Mouse (Mus musculus): ENCODE measurements around the gene Sema3c. TPM values are rescaled to one million over a fixed set of nuclear protein-coding genes. Genes with fewer than 3 reads are reported as not detected.

Sema3c gene
- polyA plus RNA-seq, 1 experiment from 2014 or later: 33.8 TPM

- ATAC-seq (ENCODE audit: low read depth): no peak
- H3K4me1 ChIP-seq (replicated peaks; ENCODE audit: control insufficient read depth, insufficient read depth, low read length): peaks cover 3% of the 10 kb centered on the region; the same call in 1 of the 2 replicates
- H3K4me2 ChIP-seq (ENCODE audit: low read depth, low read length): no peak overlapping the region
- H3K27ac ChIP-seq (ENCODE audit: low read length): no peak overlapping the region
- H3K9me3 ChIP-seq (ENCODE audit: control insufficient read depth, low read length): no peaks in the 10 kb centered on the region
- no peak overlapping the region for H3K4me3 ChIP-seq (ENCODE audit: low read length)
- no peaks in the 10 kb centered on the region for H3K36me3 ChIP-seq (ENCODE audit: control insufficient read depth, insufficient read depth, low read length)
- H3K9ac ChIP-seq (ENCODE audit: low read length): no peak overlapping the region
- no peaks in the 10 kb centered on the region for H3K27me3 ChIP-seq (ENCODE audit: control insufficient read depth, insufficient read depth, low read depth, low read length)
- 25% methylated on average over 3 of the region's 3 CpGs for WGBS
These were observed 165.7 kb downstream of the Sema3c start for GRCm38 (mm10) chr5:17739805-17740204.

DNA sequence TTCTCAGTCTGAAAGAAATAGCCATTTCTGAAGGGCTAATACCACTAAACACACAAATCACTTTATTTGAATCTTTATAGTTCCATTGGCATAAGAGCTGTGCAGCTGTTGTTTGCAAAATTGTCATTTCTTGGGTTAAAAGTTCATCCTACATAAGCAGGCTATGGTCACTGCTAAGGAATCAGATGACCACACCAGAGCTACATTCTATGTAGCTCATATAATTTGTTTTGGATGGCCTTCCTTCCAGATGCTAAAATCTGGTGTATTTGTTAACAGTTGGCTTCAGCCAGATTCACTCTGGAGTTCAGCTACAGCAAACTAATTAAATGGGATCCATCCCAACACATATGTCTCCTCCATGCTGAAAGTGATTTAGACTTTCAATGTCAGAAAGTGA is 172.4 kb downstream of the Sema3c start:
- ATAC-seq (ENCODE audit: low read depth): peak; percentile 52
- no peak overlapping the region for H3K4me3 ChIP-seq (ENCODE audit: low read length)
- H3K27me3 ChIP-seq (ENCODE audit: control insufficient read depth, insufficient read depth, low read depth, low read length): no peaks in the 10 kb centered on the region
- H3K27ac ChIP-seq (ENCODE audit: low read length): no peak overlapping the region
- no peaks in the 10 kb centered on the region for H3K36me3 ChIP-seq (ENCODE audit: control insufficient read depth, insufficient read depth, low read length)
- no peaks in the 10 kb centered on the region for H3K9me3 ChIP-seq (ENCODE audit: control insufficient read depth, low read length)
- H3K9ac ChIP-seq (ENCODE audit: low read length): no peak overlapping the region
- H3K4me2 ChIP-seq (ENCODE audit: low read depth, low read length): no peak overlapping the region
- no peaks in the 10 kb centered on the region for H3K4me1 ChIP-seq (replicated peaks; ENCODE audit: control insufficient read depth, insufficient read depth, low read length)

DNA sequence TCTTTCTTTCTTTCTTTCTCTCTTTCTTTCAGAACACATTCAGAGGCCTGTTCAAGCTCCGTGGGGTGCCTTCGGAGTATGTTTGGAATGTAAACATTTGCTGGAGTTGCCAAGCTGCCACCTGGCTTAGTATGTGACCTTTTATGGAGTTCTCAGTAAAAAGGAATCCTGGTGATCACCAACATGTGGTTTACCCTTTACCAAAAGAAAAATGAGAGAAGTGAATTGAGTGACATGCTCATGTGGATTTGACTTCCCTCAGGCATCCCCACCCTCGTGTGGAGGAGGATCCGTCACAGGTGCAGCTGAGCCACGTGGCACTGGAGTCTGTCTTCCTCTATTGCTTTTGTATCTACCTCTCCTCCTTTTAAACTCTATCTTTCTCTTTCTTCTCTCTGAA is 173.1 kb downstream of the Sema3c start:
- H3K4me2 ChIP-seq (ENCODE audit: low read depth, low read length): no peak overlapping the region
- no peak overlapping the region for H3K27ac ChIP-seq (ENCODE audit: low read length)

DNA sequence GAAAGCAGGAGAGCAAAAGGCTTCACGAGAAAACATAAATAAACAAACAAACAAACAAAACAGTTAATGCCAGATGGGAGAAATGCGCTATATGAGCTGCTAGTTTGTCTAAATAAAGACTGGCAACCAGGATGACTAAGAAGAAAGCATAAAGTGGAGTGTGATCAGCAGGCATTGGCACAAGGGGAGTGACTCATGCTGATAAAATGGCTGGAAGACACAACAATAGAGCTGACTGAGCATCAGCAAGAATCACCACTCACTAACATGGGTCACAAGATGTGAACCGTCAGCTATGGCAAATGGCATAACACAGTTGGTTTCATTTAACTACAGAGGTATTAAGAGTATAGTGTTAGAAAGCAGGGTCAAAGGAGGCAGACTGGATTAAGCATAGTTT is 174.2 kb downstream of the Sema3c start:
- Histone ChIP-seq H3K4me3 (ENCODE audit: low read length) (no peak overlapping the region), H3K4me1 (replicated peaks; ENCODE audit: control insufficient read depth, insufficient read depth, low read length) (no peaks in the 10 kb centered on the region), H3K9ac (ENCODE audit: low read length) (no peak overlapping the region), H3K27ac (ENCODE audit: low read length) (no peak overlapping the region), H3K4me2 (ENCODE audit: low read depth, low read length) (no peak overlapping the region), H3K36me3 (ENCODE audit: control insufficient read depth, insufficient read depth, low read length) (no peaks in the 10 kb centered on the region), H3K9me3 (ENCODE audit: control insufficient read depth, low read length) (no peaks in the 10 kb centered on the region), H3K27me3 (ENCODE audit: control insufficient read depth, insufficient read depth, low read depth, low read length) (no peaks in the 10 kb centered on the region)
- 72% methylated on average over 3 of the region's 3 CpGs for WGBS
- no peak for ATAC-seq (ENCODE audit: low read depth)

More for the DNA sequence above, 173.1 kb downstream of the Sema3c start:
- Histone ChIP-seq H3K4me1 (replicated peaks; ENCODE audit: control insufficient read depth, insufficient read depth, low read length) (no peaks in the 10 kb centered on the region), H3K4me3 (ENCODE audit: low read length) (no peak overlapping the region), H3K27me3 (ENCODE audit: control insufficient read depth, insufficient read depth, low read depth, low read length) (no peaks in the 10 kb centered on the region), H3K9ac (ENCODE audit: low read length) (no peak overlapping the region), H3K36me3 (ENCODE audit: control insufficient read depth, insufficient read depth, low read length) (no peaks in the 10 kb centered on the region), H3K9me3 (ENCODE audit: control insufficient read depth, low read length) (no peaks in the 10 kb centered on the region)
- no peak for ATAC-seq (ENCODE audit: low read depth)
- WGBS: 20% methylated on average over 5 of the region's 5 CpGs

- Histone ChIP-seq H3K27ac (ENCODE audit: low read length) (no peak overlapping the region), H3K36me3 (ENCODE audit: control insufficient read depth, insufficient read depth, low read length) (no peaks in the 10 kb centered on the region), H3K9me3 (ENCODE audit: control insufficient read depth, low read length) (no peaks in the 10 kb centered on the region), H3K27me3 (ENCODE audit: control insufficient read depth, insufficient read depth, low read depth, low read length) (no peaks in the 10 kb centered on the region), H3K9ac (ENCODE audit: low read length) (no peak overlapping the region), H3K4me1 (replicated peaks; ENCODE audit: control insufficient read depth, insufficient read depth, low read length) (no peaks in the 10 kb centered on the region), H3K4me3 (ENCODE audit: low read length) (no peak overlapping the region), H3K4me2 (ENCODE audit: low read depth, low read length) (no peak overlapping the region)
- no peak for ATAC-seq (ENCODE audit: low read depth)
- 77% methylated on average over 7 of the region's 7 CpGs for WGBS
These were observed 179.5 kb downstream of the Sema3c start for GRCm38 (mm10) chr5:17753471-17754005.

DNA sequence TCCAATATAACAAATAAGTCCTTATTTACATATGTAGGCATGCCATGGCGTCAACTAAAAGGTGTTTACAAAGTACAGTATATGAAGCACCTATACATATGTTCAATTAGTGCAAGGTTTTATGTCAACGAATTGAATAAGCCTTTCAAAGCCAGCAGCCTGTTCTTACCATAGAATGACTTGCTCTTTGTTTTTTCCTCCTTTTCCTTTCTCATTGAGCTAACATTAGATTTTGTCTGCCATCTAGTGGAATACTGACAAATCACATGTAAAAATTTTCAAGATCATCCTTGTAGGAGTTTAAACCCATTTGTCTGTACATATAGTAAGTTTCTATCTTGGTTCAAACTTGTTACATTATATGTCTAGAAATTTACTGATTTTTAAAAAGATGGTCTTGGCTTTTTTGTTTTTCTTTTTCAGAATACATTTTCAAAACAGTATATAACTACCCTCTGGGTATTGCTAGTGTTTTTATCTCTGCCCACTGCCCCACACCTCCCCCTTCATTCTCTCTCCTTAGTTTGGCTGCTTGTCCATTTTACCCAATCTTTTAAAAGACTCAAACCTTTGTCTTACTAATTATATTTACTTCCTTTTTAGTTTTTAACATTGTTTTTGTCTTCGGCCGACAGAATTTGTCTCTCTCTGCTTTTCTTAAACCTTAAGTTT is 192.1 kb downstream of the Sema3c start:
- 59% methylated on average over 4 of the region's 4 CpGs for WGBS
- Histone ChIP-seq H3K9ac (ENCODE audit: low read length) (no peak overlapping the region), H3K4me3 (ENCODE audit: low read length) (no peak overlapping the region), H3K36me3 (ENCODE audit: control insufficient read depth, insufficient read depth, low read length) (no peaks in the 10 kb centered on the region), H3K4me1 (replicated peaks; ENCODE audit: control insufficient read depth, insufficient read depth, low read length) (no peaks in the 10 kb centered on the region), H3K9me3 (ENCODE audit: control insufficient read depth, low read length) (no peaks in the 10 kb centered on the region), H3K4me2 (ENCODE audit: low read depth, low read length) (no peak overlapping the region), H3K27ac (ENCODE audit: low read length) (no peak overlapping the region), H3K27me3 (ENCODE audit: control insufficient read depth, insufficient read depth, low read depth, low read length) (no peaks in the 10 kb centered on the region)
- ATAC-seq (ENCODE audit: low read depth): no peak

GRCm38 (mm10) chr5:17770328-17770727 is 196.2 kb downstream of the Sema3c start:
- no peak overlapping the region for H3K9ac ChIP-seq (ENCODE audit: low read length)
- 92% methylated on average over 2 of the region's 2 CpGs for WGBS

GRCm38 (mm10) chr5:17776571-17776970 is 202.5 kb downstream of the Sema3c start:
- 83% methylated on average over 6 of the region's 6 CpGs for WGBS
- ATAC-seq (ENCODE audit: low read depth): no peak

More at GRCm38 (mm10) chr5:17770328-17770727, 196.2 kb downstream of the Sema3c start:
- no peak for ATAC-seq (ENCODE audit: low read depth)
- Histone ChIP-seq H3K27me3 (ENCODE audit: control insufficient read depth, insufficient read depth, low read depth, low read length) (no peaks in the 10 kb centered on the region), H3K36me3 (ENCODE audit: control insufficient read depth, insufficient read depth, low read length) (no peaks in the 10 kb centered on the region), H3K4me2 (ENCODE audit: low read depth, low read length) (no peak overlapping the region), H3K4me3 (ENCODE audit: low read length) (no peak overlapping the region), H3K27ac (ENCODE audit: low read length) (no peak overlapping the region), H3K4me1 (replicated peaks; ENCODE audit: control insufficient read depth, insufficient read depth, low read length) (no peaks in the 10 kb centered on the region), H3K9me3 (ENCODE audit: control insufficient read depth, low read length) (no peaks in the 10 kb centered on the region)

More at GRCm38 (mm10) chr5:17776571-17776970, 202.5 kb downstream of the Sema3c start:
- H3K27me3 ChIP-seq (ENCODE audit: control insufficient read depth, insufficient read depth, low read depth, low read length): no peaks in the 10 kb centered on the region
- no peak overlapping the region for H3K4me3 ChIP-seq (ENCODE audit: low read length)
- H3K9me3 ChIP-seq (ENCODE audit: control insufficient read depth, low read length): no peaks in the 10 kb centered on the region
- no peak overlapping the region for H3K4me2 ChIP-seq (ENCODE audit: low read depth, low read length)
- no peak overlapping the region for H3K9ac ChIP-seq (ENCODE audit: low read length)
- H3K4me1 ChIP-seq (replicated peaks; ENCODE audit: control insufficient read depth, insufficient read depth, low read length): no peaks in the 10 kb centered on the region
- H3K27ac ChIP-seq (ENCODE audit: low read length): no peak overlapping the region
- no peaks in the 10 kb centered on the region for H3K36me3 ChIP-seq (ENCODE audit: control insufficient read depth, insufficient read depth, low read length)
